Mouse (Mus musculus) liver, embryonic 11.5 days (tissue): ENCODE results near the gene Mrps26. TPM values are rescaled to one million over a fixed set of nuclear protein-coding genes. Genes with fewer than 3 reads are reported as not detected.
A peak's percentile ranks its signal among the peaks of the same experiment; 100 is the strongest.

Source experiments
- ATAC-seq: fragments of 200-750 bp; cut with Nextera tagmentation; replicated peaks from 2 replicates; pipeline ENCODE4 v1.8.0; 2017; ENCODE audit warnings: moderate number of reproducible peaks, mild to moderate bottlenecking, moderate TSS enrichment, moderate library complexity; ENCODE audit not compliant: low FRiP score
- DNase-seq: peaks from one replicate; pipeline ENCODE4 v3.0.0-alpha.2; 2017; ENCODE audit warnings: low spot score
- H3K27ac ChIP-seq: fragments of 300-500 bp; sonication (generic); 2 replicates; pipeline ENCODE4 v1.5.1; 2014; ENCODE audit warnings: mild to moderate bottlenecking, low read depth, low read length, control low read depth
- H3K27me3 ChIP-seq: fragments of 300-500 bp; sonication (generic); replicated peaks from 2 replicates; pipeline ENCODE4 v1.6.1; 2014; ENCODE audit warnings: low read length, mixed read lengths; ENCODE audit not compliant: control insufficient read depth, insufficient read depth
- H3K36me3 ChIP-seq: fragments of 300-500 bp; sonication (generic); 2 replicates; pipeline ENCODE4 v1.6.1; 2014; ENCODE audit warnings: mild to moderate bottlenecking, low read length, moderate library complexity, mixed read lengths; ENCODE audit not compliant: control insufficient read depth, insufficient read depth
- H3K4me1 ChIP-seq: fragments of 300-500 bp; sonication (generic); replicated peaks from 2 replicates; pipeline ENCODE4 v1.6.1; 2014; ENCODE audit warnings: low read length, mixed read lengths; ENCODE audit not compliant: control insufficient read depth, insufficient read depth
- H3K4me2 ChIP-seq: fragments of 300-500 bp; sonication (generic); 2 replicates; pipeline ENCODE4 v1.6.1; 2014; ENCODE audit warnings: mild to moderate bottlenecking, control low read depth, moderate library complexity
- H3K4me3 ChIP-seq: fragments of 300-500 bp; sonication (generic); 2 replicates; pipeline ENCODE4 v1.5.1; 2014; ENCODE audit warnings: low read depth, low read length, control low read depth
- H3K9ac ChIP-seq: fragments of 300-500 bp; sonication (generic); 2 replicates; pipeline ENCODE4 v1.6.1; 2014; ENCODE audit warnings: low read depth, low read length, control low read depth
- H3K9me3 ChIP-seq: fragments of 300-500 bp; sonication (generic); 2 replicates; pipeline ENCODE4 v1.6.1; 2016; ENCODE audit warnings: low read length, inconsistent platforms, mixed read lengths; ENCODE audit not compliant: control insufficient read depth
- WGBS: fragments of 180-500 bp; shearing (Covaris S2); extraction: QIAGEN DNeasy Blood & Tissue Kit; methylation state at CpG from one replicate; pipeline ENCODE4 v1.1.7; 2014; 5-methylcytosine and 5-hydroxymethylcytosine counted together
- polyA plus RNA-seq: library from polyadenylated mRNA; unstranded; fragments of >200 nt; fragmentation: Nextera tagmentation; extraction: Ambion mirVana; gene quantifications from 2 replicates; pipeline ENCODE4 v1.2.1, GENCODE M21; 2014

The Mrps26 gene
- polyA plus RNA-seq, 1 experiment from 2014 or later = 122 TPM

DNA sequence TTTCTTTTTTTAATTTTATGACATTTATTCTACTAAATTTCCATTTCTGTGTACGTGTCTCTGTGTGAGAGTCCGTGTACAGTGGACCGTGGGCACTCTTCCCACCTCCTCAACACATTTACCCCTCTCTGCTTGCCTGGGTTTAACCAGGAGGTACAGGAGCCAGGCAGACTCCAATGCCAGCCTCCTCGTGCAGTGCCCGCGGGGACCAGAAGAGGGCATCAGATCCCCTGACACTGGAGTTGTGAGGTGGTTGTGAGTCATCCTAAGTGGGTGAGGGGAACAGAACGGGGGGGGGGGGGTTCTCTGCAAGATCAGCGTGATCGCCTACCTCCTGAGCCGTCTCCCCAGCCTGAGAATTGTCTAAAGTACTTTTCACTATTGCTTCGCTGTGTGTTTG, 14.6 kb downstream of the Mrps26 start:
- no peak for DNase-seq
- Histone ChIP-seq H3K4me3 (no peak overlapping the region), H3K9ac (no peak overlapping the region), H3K4me1 (peaks cover 3% of the 10 kb centered on the region; the same call in 1 of the 2 replicates), H3K9me3 (no peaks in the 10 kb centered on the region), H3K27me3 (peaks cover 80% of the 10 kb centered on the region), H3K4me2 (no peak overlapping the region), H3K27ac (no peak overlapping the region), H3K36me3 (no peaks in the 10 kb centered on the region)
- WGBS = 18% methylated on average over 10 of the region's 11 CpGs
- no peak for ATAC-seq

DNA sequence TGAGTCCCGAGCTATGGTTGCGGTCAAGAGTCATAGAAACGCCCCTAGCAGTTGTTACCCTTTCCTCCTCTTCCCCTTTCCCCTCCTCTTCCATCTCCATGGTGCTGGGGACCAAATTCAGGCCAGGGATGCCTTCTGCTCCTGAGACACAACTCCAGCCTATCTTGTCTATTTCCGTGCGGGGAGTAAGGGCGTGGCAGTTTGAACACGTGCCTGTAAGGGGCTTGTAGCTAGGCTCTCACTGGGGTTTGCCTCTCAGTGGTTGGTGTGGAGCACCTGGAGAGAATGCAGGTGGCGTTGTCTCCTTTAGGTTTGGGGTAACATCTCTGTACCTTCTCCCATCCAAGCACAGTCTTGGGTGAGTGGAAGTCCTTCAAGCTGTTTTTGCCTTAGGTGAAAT, 16.2 kb downstream of the Mrps26 start:
- DNase-seq (no peak), ATAC-seq (no peak)
- Histone ChIP-seq H3K27me3 (peaks cover 81% of the 10 kb centered on the region), H3K9me3 (no peaks in the 10 kb centered on the region), H3K36me3 (no peaks in the 10 kb centered on the region), H3K27ac (no peak overlapping the region), H3K9ac (no peak overlapping the region), H3K4me3 (no peak overlapping the region), H3K4me1 (peaks cover 3% of the 10 kb centered on the region; the same call in 1 of the 2 replicates), H3K4me2 (no peak overlapping the region)
- WGBS = 5% methylated on average over 8 of the region's 8 CpGs

DNA sequence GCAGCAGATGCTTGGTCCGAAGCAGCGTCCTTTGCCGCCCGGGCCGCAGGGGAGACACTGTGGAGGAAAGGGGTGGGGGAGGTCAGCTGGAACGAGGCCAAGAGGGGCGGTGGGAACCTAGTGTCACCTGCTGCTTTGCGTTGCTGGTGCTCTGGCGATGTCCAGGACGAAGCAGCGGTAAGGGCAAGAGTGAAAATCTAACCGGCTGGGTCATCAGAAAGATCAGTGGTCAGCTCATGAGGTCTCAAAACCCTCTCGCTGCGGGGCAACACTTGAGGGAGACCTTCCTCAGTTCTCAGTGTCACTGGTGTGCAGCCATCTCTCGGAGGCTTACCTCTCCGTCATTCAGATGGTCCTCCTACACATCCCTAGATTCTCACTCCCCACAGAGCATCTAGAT, 17.7 kb downstream of the Mrps26 start:
- Histone ChIP-seq H3K36me3 (no peaks in the 10 kb centered on the region), H3K9ac (no peak overlapping the region), H3K4me1 (peaks cover 3% of the 10 kb centered on the region; the same call in 1 of the 2 replicates), H3K4me2 (peak overlapping the region; percentile 46), H3K4me3 (peak overlapping the region; percentile 24), H3K27ac (no peak overlapping the region), H3K27me3 (peaks cover 71% of the 10 kb centered on the region), H3K9me3 (no peaks in the 10 kb centered on the region)
- ATAC-seq (no peak), DNase-seq (no peak)
- WGBS = 6% methylated on average over 16 of the region's 16 CpGs

DNA sequence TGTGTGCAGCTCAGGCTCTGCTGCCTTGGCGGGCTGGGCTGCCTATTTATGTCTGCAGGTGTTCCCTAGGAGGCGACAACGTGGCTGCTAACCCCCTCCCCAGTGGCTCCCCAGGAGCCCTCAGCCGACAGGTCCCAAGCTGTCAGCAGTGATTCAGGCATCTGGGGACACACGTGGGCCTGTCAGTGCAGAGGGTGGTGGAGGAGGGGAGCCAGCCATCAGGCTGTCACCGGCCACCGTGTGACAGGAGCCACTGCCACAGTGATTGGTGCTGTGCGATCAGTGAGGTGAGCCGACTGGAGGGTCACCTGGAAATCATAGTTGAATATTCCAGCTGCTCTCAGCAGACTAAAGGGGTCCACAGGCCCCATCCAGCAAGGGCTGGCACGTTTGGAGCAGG, 19.0 kb downstream of the Mrps26 start, which contains the start of gene Avp:
Avp (minus strand) TSS at position 3 of the 400 bp plus-strand sequence.
- 39% methylated on average over 10 of the region's 10 CpGs for WGBS
- DNase-seq (no peak), ATAC-seq (no peak)
- Histone ChIP-seq H3K4me2 (no peak within 1 kb of the TSS), H3K4me1 (no peaks in the 10 kb centered on the region; the same call in 1 of the 2 replicates), H3K4me3 (no peak within 1 kb of the TSS), H3K27me3 (peaks cover 57% of the 10 kb centered on the region), H3K27ac (no peak within 1 kb of the TSS), H3K9ac (no peak within 1 kb of the TSS), H3K9me3 (no peaks in the 10 kb centered on the region), H3K36me3 (no peaks in the 10 kb centered on the region)

DNA sequence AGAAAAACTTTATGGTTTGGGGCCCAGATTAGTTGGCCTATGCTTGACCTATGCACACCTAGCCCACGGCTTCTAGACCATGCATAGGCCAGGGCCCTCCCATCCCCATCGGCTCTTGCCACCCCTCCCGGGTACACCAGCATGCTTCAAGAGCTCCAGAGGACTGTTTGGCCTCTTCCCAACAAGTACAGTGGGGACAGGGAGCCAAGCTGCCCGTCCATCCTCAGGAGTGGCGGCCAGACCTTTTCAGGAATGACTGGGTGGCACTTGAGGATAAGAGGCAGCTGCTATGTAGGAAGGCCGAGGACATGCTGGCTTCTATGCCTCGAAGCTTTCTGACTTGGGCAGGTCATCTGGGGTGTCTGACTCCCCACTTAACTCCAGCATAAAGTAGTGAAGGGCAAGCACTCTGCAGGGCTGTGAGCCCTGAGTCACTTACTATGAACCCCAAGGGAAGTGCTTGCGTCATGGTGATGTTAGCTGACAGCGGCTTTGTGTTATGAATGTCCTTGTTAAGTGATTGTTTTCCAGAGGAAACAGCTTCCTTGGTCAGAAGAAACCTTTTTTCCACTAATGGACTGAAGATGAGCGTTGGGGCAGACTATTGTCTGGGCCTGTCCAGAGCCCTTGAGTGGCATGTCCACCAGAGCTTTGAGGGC, 20.5 kb downstream of the Mrps26 start:
- ATAC-seq (no peak), DNase-seq (no peak)
- no peaks in the 10 kb centered on the region; the same call in 1 of the 2 replicates for H3K4me1 ChIP-seq
- no peak overlapping the region for H3K9ac ChIP-seq
- H3K4me3 ChIP-seq = no peak overlapping the region
- no peaks in the 10 kb centered on the region for H3K36me3 ChIP-seq
- H3K27ac ChIP-seq = no peak overlapping the region
- peaks cover 42% of the 10 kb centered on the region for H3K27me3 ChIP-seq
- H3K4me2 ChIP-seq = no peak overlapping the region
- no peaks in the 10 kb centered on the region for H3K9me3 ChIP-seq
- WGBS = 77% methylated on average over 10 of the region's 10 CpGs

DNA sequence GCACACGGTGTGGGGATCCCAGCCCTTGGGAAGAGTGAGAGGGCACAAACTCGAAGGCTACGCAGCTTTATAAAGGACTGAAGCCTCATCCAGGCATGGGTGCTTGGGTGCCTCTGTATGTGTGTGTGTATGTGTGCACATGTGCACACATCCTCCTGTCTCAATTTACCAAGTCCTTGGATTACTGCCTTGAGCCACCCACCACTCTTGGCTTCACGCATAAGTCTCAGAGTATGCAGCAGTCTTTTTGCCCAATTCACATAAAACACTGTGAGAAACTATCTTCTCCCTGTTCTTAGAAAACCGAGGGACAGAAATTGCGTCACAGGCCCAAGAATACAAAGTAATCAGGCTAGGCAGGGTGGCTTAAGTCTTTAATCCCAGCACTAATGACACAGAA, 22.5 kb downstream of the Mrps26 start:
- Histone ChIP-seq H3K4me2 (no peak overlapping the region), H3K9ac (no peak overlapping the region), H3K27ac (no peak overlapping the region), H3K36me3 (peaks cover 4% of the 10 kb centered on the region; the same call in 1 of the 2 replicates), H3K9me3 (no peaks in the 10 kb centered on the region), H3K4me3 (no peak overlapping the region), H3K27me3 (peaks cover 22% of the 10 kb centered on the region), H3K4me1 (no peaks in the 10 kb centered on the region)
- DNase-seq = no peak
- 81% methylated on average over 6 of the region's 6 CpGs for WGBS
- ATAC-seq = no peak

DNA sequence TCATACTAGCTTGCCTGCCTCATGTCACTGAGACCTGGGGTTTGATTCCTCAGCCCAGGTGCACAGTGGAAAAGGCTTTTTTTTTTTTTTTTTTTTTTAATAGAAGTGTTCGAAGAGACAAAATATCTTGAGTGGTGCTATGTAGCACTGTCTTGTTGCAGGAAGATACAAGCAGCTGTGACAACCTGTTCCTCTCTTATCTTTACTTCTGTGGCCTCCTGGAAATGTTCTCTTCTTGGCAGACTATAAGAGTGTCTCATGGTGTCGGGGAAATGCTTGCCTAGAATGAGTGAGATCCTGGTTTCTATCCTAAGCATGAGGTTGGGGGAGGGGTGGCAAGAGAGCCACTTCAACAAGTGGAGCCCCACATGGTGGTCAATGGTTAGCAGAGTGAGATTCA, 24.8 kb downstream of the Mrps26 start:
- H3K4me1 ChIP-seq = no peaks in the 10 kb centered on the region
- no peak overlapping the region for H3K4me3 ChIP-seq
- no peak overlapping the region for H3K27ac ChIP-seq
- no peak overlapping the region for H3K4me2 ChIP-seq
- no peak overlapping the region for H3K9ac ChIP-seq
- H3K27me3 ChIP-seq = no peaks in the 10 kb centered on the region; the same call in 1 of the 2 replicates
- ATAC-seq (no peak), DNase-seq (no peak)
- H3K9me3 ChIP-seq = no peaks in the 10 kb centered on the region
- peaks cover 11% of the 10 kb centered on the region; the same call in 1 of the 2 replicates for H3K36me3 ChIP-seq
- 50% methylated on average over 2 of the region's 2 CpGs for WGBS

DNA sequence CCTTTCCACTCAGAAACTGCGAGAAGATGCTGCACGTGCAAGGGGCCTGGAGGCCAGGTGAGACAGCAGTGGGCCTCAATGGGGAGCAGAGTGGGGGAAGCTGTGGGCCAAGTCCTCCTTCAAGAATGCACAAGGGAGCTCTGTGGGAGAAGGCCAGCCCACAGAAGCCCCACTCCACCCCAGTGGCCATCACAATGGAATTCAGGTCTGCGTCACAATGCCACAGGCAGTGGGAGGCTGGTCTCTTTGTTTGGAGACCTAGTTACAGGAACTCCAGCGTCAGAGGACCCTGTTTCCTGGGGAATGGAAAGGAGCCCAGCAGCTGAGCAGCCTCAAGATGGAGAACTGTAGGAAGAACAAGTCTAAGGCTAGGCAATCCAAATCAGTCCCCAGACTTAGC, 25.6 kb downstream of the Mrps26 start:
- H3K27ac ChIP-seq = no peak overlapping the region
- 88% methylated on average over 4 of the region's 4 CpGs for WGBS
- H3K4me2 ChIP-seq = no peak overlapping the region
- ATAC-seq (no peak), DNase-seq (no peak)
- no peaks in the 10 kb centered on the region; the same call in 1 of the 2 replicates for H3K27me3 ChIP-seq
- no peak overlapping the region for H3K9ac ChIP-seq
- H3K36me3 ChIP-seq = peaks cover 11% of the 10 kb centered on the region; the same call in 1 of the 2 replicates
- H3K4me3 ChIP-seq = no peak overlapping the region
- H3K4me1 ChIP-seq = no peaks in the 10 kb centered on the region
- no peaks in the 10 kb centered on the region for H3K9me3 ChIP-seq

DNA sequence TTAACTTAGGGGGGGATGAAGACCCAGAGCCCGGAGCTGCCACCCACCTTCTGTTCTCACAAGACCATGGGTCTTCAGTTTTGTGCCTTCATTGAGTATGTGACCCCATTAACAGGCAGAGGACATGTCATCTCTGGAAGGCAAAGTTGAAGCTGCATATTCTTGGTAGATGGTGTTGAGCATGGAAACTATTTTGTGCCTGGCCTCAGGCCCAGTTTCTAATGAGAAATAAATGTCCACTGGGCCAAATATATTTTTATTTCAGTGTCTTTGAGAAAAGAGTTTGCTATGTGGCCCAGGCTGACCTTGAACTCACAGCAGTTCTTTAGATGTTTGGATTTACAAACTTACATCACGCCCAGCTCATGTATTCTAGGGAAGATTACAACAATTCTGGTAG, 26.2 kb downstream of the Mrps26 start:
- H3K4me1 ChIP-seq = no peaks in the 10 kb centered on the region
- H3K27ac ChIP-seq = no peak overlapping the region
- no peak for DNase-seq
- peaks cover 11% of the 10 kb centered on the region; the same call in 1 of the 2 replicates for H3K36me3 ChIP-seq
- H3K9me3 ChIP-seq = no peaks in the 10 kb centered on the region
- ATAC-seq = no peak
- H3K4me3 ChIP-seq = no peak overlapping the region
- WGBS = 91% methylated on average over 2 of the region's 2 CpGs
- H3K4me2 ChIP-seq = no peak overlapping the region
- no peak overlapping the region for H3K9ac ChIP-seq
- no peaks in the 10 kb centered on the region for H3K27me3 ChIP-seq
